Mouse (Mus musculus): ENCODE measurements at regions not wholly inside any gene's neighbourhood (a gene's known extent, or its start where the extent isn't known, plus 50 kb on each side); places are given as distances from the start of the nearest gene placed in this dataset.

GRCm38 (mm10) chr2:74015146-74015545 is 104.0 kb upstream of the Atp5g3 start:
- H3K36me3 ChIP-seq = no peaks in the 10 kb centered on the region
- no peak overlapping the region for H3K4me3 ChIP-seq
- H3K4me2 ChIP-seq (replicated peaks) = no peak overlapping the region
- no peak overlapping the region for H3K27ac ChIP-seq
- no peak overlapping the region for H3K9ac ChIP-seq
- peaks cover 6% of the 10 kb centered on the region for H3K9me3 ChIP-seq
- peaks cover 18% of the 10 kb centered on the region for H3K4me1 ChIP-seq
- no peak for ATAC-seq (ENCODE audit: low FRiP score, low read depth)
- H3K27me3 ChIP-seq = peaks cover 6% of the 10 kb centered on the region; the same call in 1 of the 2 replicates
- 84% methylated on average over 7 of the region's 7 CpGs for WGBS

- no peaks in the 10 kb centered on the region; the same call in 1 of the 2 replicates for H3K27me3 ChIP-seq
- no peak overlapping the region for H3K9ac ChIP-seq
- H3K4me2 ChIP-seq (replicated peaks) = no peak overlapping the region
- H3K27ac ChIP-seq = no peak overlapping the region
- WGBS = 86% methylated on average over 3 of the region's 3 CpGs
- H3K4me1 ChIP-seq = peaks cover 8% of the 10 kb centered on the region
- no peak overlapping the region for H3K4me3 ChIP-seq
- no peak for ATAC-seq (ENCODE audit: low FRiP score, low read depth)
- H3K9me3 ChIP-seq = peaks cover 12% of the 10 kb centered on the region
- H3K36me3 ChIP-seq = no peaks in the 10 kb centered on the region
Measured at GRCm38 (mm10) chr2:74014201-74014600, 103.1 kb upstream of the Atp5g3 start.

- H3K9me3 ChIP-seq = no peaks in the 10 kb centered on the region
- H3K36me3 ChIP-seq = no peaks in the 10 kb centered on the region
- no peak overlapping the region for H3K27ac ChIP-seq
- H3K4me3 ChIP-seq = no peak overlapping the region
- WGBS = 7% methylated on average over 2 of the region's 2 CpGs
- no peak overlapping the region for H3K4me2 ChIP-seq (replicated peaks)
- H3K4me1 ChIP-seq = peaks cover 9% of the 10 kb centered on the region
- no peak for ATAC-seq (ENCODE audit: low FRiP score, low read depth)
- H3K27me3 ChIP-seq = peaks cover 15% of the 10 kb centered on the region
- H3K9ac ChIP-seq = no peak overlapping the region
Measured at GRCm38 (mm10) chr2:73998531-73998930, 87.4 kb upstream of the Atp5g3 start.

GRCm38 (mm10) chr2:73996986-73997385 is 85.9 kb upstream of the Atp5g3 start:
- Histone ChIP-seq H3K4me3 (no peak overlapping the region), H3K4me1 (peaks cover 9% of the 10 kb centered on the region), H3K9ac (no peak overlapping the region), H3K27me3 (peaks cover 15% of the 10 kb centered on the region), H3K27ac (no peak overlapping the region), H3K9me3 (no peaks in the 10 kb centered on the region), H3K36me3 (no peaks in the 10 kb centered on the region), H3K4me2 (replicated peaks) (no peak overlapping the region)
- ATAC-seq (ENCODE audit: low FRiP score, low read depth) = no peak
- 31% methylated on average over 5 of the region's 5 CpGs for WGBS

- Histone ChIP-seq H3K9ac (no peak overlapping the region), H3K4me2 (replicated peaks) (no peak overlapping the region), H3K27ac (no peak overlapping the region), H3K4me1 (peaks cover 1% of the 10 kb centered on the region; the same call in 1 of the 2 replicates), H3K36me3 (no peaks in the 10 kb centered on the region), H3K27me3 (peaks cover 14% of the 10 kb centered on the region), H3K4me3 (no peak overlapping the region), H3K9me3 (no peaks in the 10 kb centered on the region)
- 90% methylated on average over 11 of the region's 11 CpGs for WGBS
- no peak for ATAC-seq (ENCODE audit: low FRiP score, low read depth)
Measured at GRCm38 (mm10) chr2:73991818-73992217, 80.7 kb upstream of the Atp5g3 start.

- Histone ChIP-seq H3K9me3 (no peaks in the 10 kb centered on the region), H3K36me3 (no peaks in the 10 kb centered on the region), H3K27ac (no peak overlapping the region), H3K4me2 (replicated peaks) (no peak overlapping the region), H3K4me1 (peaks cover 7% of the 10 kb centered on the region; the same call in 1 of the 2 replicates), H3K27me3 (peaks cover 24% of the 10 kb centered on the region), H3K4me3 (no peak overlapping the region), H3K9ac (no peak overlapping the region)
- no peak for ATAC-seq (ENCODE audit: low FRiP score, low read depth)
- WGBS = 88% methylated on average over 10 of the region's 10 CpGs
Measured at GRCm38 (mm10) chr2:73987441-73988105, 76.4 kb upstream of the Atp5g3 start.

- Histone ChIP-seq H3K4me1 (peaks cover 7% of the 10 kb centered on the region; the same call in 1 of the 2 replicates), H3K9me3 (no peaks in the 10 kb centered on the region), H3K9ac (no peak overlapping the region), H3K4me2 (replicated peaks) (no peak overlapping the region), H3K27me3 (peaks cover 25% of the 10 kb centered on the region), H3K36me3 (no peaks in the 10 kb centered on the region), H3K27ac (no peak overlapping the region), H3K4me3 (no peak overlapping the region)
- 79% methylated on average over 6 of the region's 6 CpGs for WGBS
- ATAC-seq (ENCODE audit: low FRiP score, low read depth) = no peak
Measured at GRCm38 (mm10) chr2:73985911-73986250, 74.8 kb upstream of the Atp5g3 start.

- no peaks in the 10 kb centered on the region for H3K36me3 ChIP-seq
- no peak overlapping the region for H3K4me3 ChIP-seq
- peaks cover 22% of the 10 kb centered on the region for H3K27me3 ChIP-seq
- peaks cover 7% of the 10 kb centered on the region; the same call in 1 of the 2 replicates for H3K4me1 ChIP-seq
- no peak overlapping the region for H3K9ac ChIP-seq
- no peak for ATAC-seq (ENCODE audit: low FRiP score, low read depth)
- no peak overlapping the region for H3K27ac ChIP-seq
- no peaks in the 10 kb centered on the region for H3K9me3 ChIP-seq
- H3K4me2 ChIP-seq (replicated peaks) = no peak overlapping the region
- WGBS = 76% methylated on average over 14 of the region's 14 CpGs
Measured at GRCm38 (mm10) chr2:73985238-73985910, 74.2 kb upstream of the Atp5g3 start.

GRCm38 (mm10) chr2:73983166-73983565 is 72.0 kb upstream of the Atp5g3 start:
- no peak for ATAC-seq (ENCODE audit: low FRiP score, low read depth)
- Histone ChIP-seq H3K27me3 (peaks cover 40% of the 10 kb centered on the region), H3K27ac (no peak overlapping the region), H3K4me3 (no peak overlapping the region), H3K4me1 (peaks cover 17% of the 10 kb centered on the region), H3K9ac (no peak overlapping the region), H3K4me2 (replicated peaks) (no peak overlapping the region), H3K36me3 (no peaks in the 10 kb centered on the region), H3K9me3 (no peaks in the 10 kb centered on the region)
- WGBS = 13% methylated on average over 4 of the region's 4 CpGs

GRCm38 (mm10) chr2:73978072-73978471 is 66.9 kb upstream of the Atp5g3 start:
- peaks cover 37% of the 10 kb centered on the region for H3K27me3 ChIP-seq
- H3K4me2 ChIP-seq (replicated peaks) = peak overlapping the region; percentile 54
- H3K9me3 ChIP-seq = no peaks in the 10 kb centered on the region
- no peak overlapping the region for H3K9ac ChIP-seq
- H3K4me3 ChIP-seq = peak overlapping the region; percentile 23
- WGBS = 14% methylated on average over 15 of the region's 15 CpGs
- no peak for ATAC-seq (ENCODE audit: low FRiP score, low read depth)
- H3K36me3 ChIP-seq = no peaks in the 10 kb centered on the region
- no peak overlapping the region for H3K27ac ChIP-seq
- H3K4me1 ChIP-seq = peaks cover 22% of the 10 kb centered on the region

- Histone ChIP-seq H3K27ac (no peak overlapping the region), H3K27me3 (peaks cover 25% of the 10 kb centered on the region), H3K9ac (no peak overlapping the region), H3K36me3 (no peaks in the 10 kb centered on the region), H3K9me3 (no peaks in the 10 kb centered on the region), H3K4me2 (replicated peaks) (no peak overlapping the region), H3K4me1 (peaks cover 24% of the 10 kb centered on the region), H3K4me3 (no peak overlapping the region)
- 53% methylated on average over 3 of the region's 3 CpGs for WGBS
- no peak for ATAC-seq (ENCODE audit: low FRiP score, low read depth)
Measured at GRCm38 (mm10) chr2:73973774-73974173, 62.6 kb upstream of the Atp5g3 start.

GRCm38 (mm10) chr2:73967618-73968017 is 56.5 kb upstream of the Atp5g3 start:
- Histone ChIP-seq H3K4me3 (no peak overlapping the region), H3K27me3 (peaks cover 14% of the 10 kb centered on the region; the same call in 1 of the 2 replicates), H3K4me2 (replicated peaks) (no peak overlapping the region), H3K9ac (no peak overlapping the region), H3K36me3 (no peaks in the 10 kb centered on the region), H3K4me1 (0 out of 2 replicates have a peak, but pooled peaks cover 22% of the 10 kb centered on the region), H3K9me3 (no peaks in the 10 kb centered on the region), H3K27ac (no peak overlapping the region)
- 39% methylated on average over 7 of the region's 7 CpGs for WGBS
- no peak for ATAC-seq (ENCODE audit: low FRiP score, low read depth)
